Mouse (Mus musculus) gastrocnemius, postnatal 10 days (tissue): Measurements from ENCODE around the gene Obox3. TPM values are rescaled to one million over a fixed set of nuclear protein-coding genes. Genes with fewer than 3 reads are reported as not detected.
"Not testable (repeated sequence)": the region's sequence is repeated elsewhere in the genome, so short reads cannot be mapped to it uniquely, and the experiment has no call there.

Experiments used
- DNase-seq: peaks from one replicate; pipeline ENCODE4 v3.0.0; 2021; ENCODE audit warnings: mixed read lengths
- long read RNA-seq, 2 experiments: library from polyadenylated mRNA; stranded (forward); transcript quantifications; one replicate each; pipeline ENCODE4 v2.0.0; 2021
- total RNA-seq, 2 experiments: library from RNA; stranded (reverse); gene quantifications; 2 replicates each; pipeline ENCODE4 v1.2.3; 2021

Gene Obox3
- not detected for total RNA-seq
- long read RNA-seq, experiment 1, result 0 reads
- long read RNA-seq, experiment 2, result 0 reads

GRCm38 (mm10) chr7:15639802-15640201, at the start of gene Obox3:
Obox3 (minus strand) TSS chr7:15639902.
- DNase-seq, result not testable (repeated sequence)

- not testable (repeated sequence) for DNase-seq
These were observed 130.3 kb downstream of the Obox3 start for GRCm38 (mm10) chr7:15509411-15509810.

Other genes with a start within 250 kb of the Obox3 start
- gene Obox5, start 110.2 kb upstream of the Obox3 start, total RNA-seq, result not detected
- not detected for gene Obox6, start 199.8 kb upstream of the Obox3 start, total RNA-seq
- gene Crx, start 240.1 kb upstream of the Obox3 start, total RNA-seq, result not detected
- gene Crxos, start 242.7 kb upstream of the Obox3 start, total RNA-seq, result not detected